Mouse (Mus musculus): ENCODE results near the gene Sox21. TPM values are rescaled to one million over a fixed set of nuclear protein-coding genes. Genes with fewer than 3 reads are reported as not detected.

Gene Sox21
- total and polyA plus RNA-seq, 2 experiments from 2014 or later, result 4.3 to 14.2 TPM

- WGBS, result 8% methylated on average over 5 of the region's 5 CpGs
- H3K4me3 ChIP-seq (ENCODE audit: low read depth, low read length), result no peak overlapping the region
- no peaks in the 10 kb centered on the region; the same call in 1 of the 2 replicates for H3K27me3 ChIP-seq (ENCODE audit: insufficient read depth, low read length)
- no peak overlapping the region for H3K27ac ChIP-seq (ENCODE audit: low read depth, low read length)
- no peaks in the 10 kb centered on the region for H3K9me3 ChIP-seq (ENCODE audit: low read length)
- H3K4me2 ChIP-seq (ENCODE audit: low read depth), result no peak overlapping the region
- peak; percentile 54 for TF ChIP-seq CTCF (IDR thresholded peaks at IDR 0.05; ENCODE audit: low read depth)
- H3K36me3 ChIP-seq (ENCODE audit: insufficient read depth), result no peaks in the 10 kb centered on the region
- ATAC-seq (peak; percentile 56; the same call in 1 of the 2 replicates), DNase-seq (peak; percentile 59)
- H3K9ac ChIP-seq, result no peak overlapping the region
- no peaks in the 10 kb centered on the region for H3K4me1 ChIP-seq (ENCODE audit: insufficient read depth)
These were observed 27.2 kb downstream of the Sox21 start for GRCm38 (mm10) chr14:118209642-118210041.

- DNase-seq (peak; percentile 12), ATAC-seq (no peak)
- Histone ChIP-seq H3K9me3 (ENCODE audit: low read length) (no peaks in the 10 kb centered on the region), H3K4me1 (ENCODE audit: insufficient read depth) (no peaks in the 10 kb centered on the region), H3K4me3 (ENCODE audit: low read depth, low read length) (no peak overlapping the region), H3K4me2 (ENCODE audit: low read depth) (no peak overlapping the region), H3K36me3 (ENCODE audit: insufficient read depth) (no peaks in the 10 kb centered on the region), H3K27me3 (ENCODE audit: insufficient read depth, low read length) (no peaks in the 10 kb centered on the region; the same call in 1 of the 2 replicates), H3K27ac (ENCODE audit: low read depth, low read length) (no peak overlapping the region), H3K9ac (no peak overlapping the region)
- 87% methylated on average over 3 of the region's 3 CpGs for WGBS
- peak; percentile 29; the same call in 1 of the 2 replicates for TF ChIP-seq CTCF (IDR thresholded peaks at IDR 0.05; ENCODE audit: low read depth)
These were observed 29.5 kb downstream of the Sox21 start for GRCm38 (mm10) chr14:118207347-118207746.

- no peak overlapping the region for H3K9ac ChIP-seq
- no peaks in the 10 kb centered on the region for H3K27me3 ChIP-seq (ENCODE audit: insufficient read depth, low read length)
- ATAC-seq (no peak), DNase-seq (no peak)
- H3K9me3 ChIP-seq (ENCODE audit: low read length), result no peaks in the 10 kb centered on the region
- TF ChIP-seq CTCF (IDR thresholded peaks at IDR 0.05; ENCODE audit: low read depth), result peak; percentile 16; the same call in 1 of the 2 replicates
- no peaks in the 10 kb centered on the region for H3K36me3 ChIP-seq (ENCODE audit: insufficient read depth)
- 83% methylated on average over 7 of the region's 7 CpGs for WGBS
- H3K4me3 ChIP-seq (ENCODE audit: low read depth, low read length), result no peak overlapping the region
- no peak overlapping the region for H3K27ac ChIP-seq (ENCODE audit: low read depth, low read length)
- H3K4me2 ChIP-seq (ENCODE audit: low read depth), result no peak overlapping the region
- H3K4me1 ChIP-seq (ENCODE audit: insufficient read depth), result no peaks in the 10 kb centered on the region
These were observed 33.8 kb downstream of the Sox21 start for GRCm38 (mm10) chr14:118203031-118203430.

GRCm38 (mm10) chr14:118202006-118202405 lies 34.8 kb downstream of the Sox21 start:
- WGBS, result 92% methylated on average over 5 of the region's 5 CpGs
- H3K4me2 ChIP-seq (ENCODE audit: low read depth), result no peak overlapping the region
- H3K4me3 ChIP-seq (ENCODE audit: low read depth, low read length), result no peak overlapping the region
- no peaks in the 10 kb centered on the region for H3K36me3 ChIP-seq (ENCODE audit: insufficient read depth)
- TF ChIP-seq CTCF (IDR thresholded peaks at IDR 0.05; ENCODE audit: low read depth), result no peak
- H3K27me3 ChIP-seq (ENCODE audit: insufficient read depth, low read length), result no peaks in the 10 kb centered on the region; the same call in 1 of the 2 replicates
- ATAC-seq, result no peak
- no peaks in the 10 kb centered on the region for H3K9me3 ChIP-seq (ENCODE audit: low read length)
- no peak overlapping the region for H3K27ac ChIP-seq (ENCODE audit: low read depth, low read length)
- H3K9ac ChIP-seq, result no peak overlapping the region
- no peaks in the 10 kb centered on the region for H3K4me1 ChIP-seq (ENCODE audit: insufficient read depth)
- no peak for DNase-seq

GRCm38 (mm10) chr14:118200731-118201130 lies 36.1 kb downstream of the Sox21 start:
- no peak for TF ChIP-seq CTCF (IDR thresholded peaks at IDR 0.05; ENCODE audit: low read depth)
- no peaks in the 10 kb centered on the region for H3K36me3 ChIP-seq (ENCODE audit: insufficient read depth)
- H3K4me1 ChIP-seq (ENCODE audit: insufficient read depth), result no peaks in the 10 kb centered on the region
- WGBS, result 91% methylated on average over 3 of the region's 3 CpGs
- no peak overlapping the region for H3K27ac ChIP-seq (ENCODE audit: low read depth, low read length)
- H3K27me3 ChIP-seq (ENCODE audit: insufficient read depth, low read length), result no peaks in the 10 kb centered on the region; the same call in 1 of the 2 replicates
- H3K4me3 ChIP-seq (ENCODE audit: low read depth, low read length), result no peak overlapping the region
- H3K9ac ChIP-seq, result no peak overlapping the region
- ATAC-seq (no peak), DNase-seq (no peak)
- H3K4me2 ChIP-seq (ENCODE audit: low read depth), result no peak overlapping the region
- no peaks in the 10 kb centered on the region for H3K9me3 ChIP-seq (ENCODE audit: low read length)

GRCm38 (mm10) chr14:118197063-118197462 lies 39.8 kb downstream of the Sox21 start:
- no peak overlapping the region for H3K27ac ChIP-seq (ENCODE audit: low read depth, low read length)
- 0 out of 2 replicates have a peak, but pooled peaks cover 6% of the 10 kb centered on the region for H3K4me1 ChIP-seq (ENCODE audit: insufficient read depth)
- DNase-seq, result no peak
- peaks cover 9% of the 10 kb centered on the region for H3K27me3 ChIP-seq (ENCODE audit: insufficient read depth, low read length)
- no peak overlapping the region for H3K4me2 ChIP-seq (ENCODE audit: low read depth)
- no peak for ATAC-seq
- no peaks in the 10 kb centered on the region for H3K9me3 ChIP-seq (ENCODE audit: low read length)
- H3K4me3 ChIP-seq (ENCODE audit: low read depth, low read length), result no peak overlapping the region
- no peaks in the 10 kb centered on the region for H3K36me3 ChIP-seq (ENCODE audit: insufficient read depth)
- WGBS, result 71% methylated on average over 12 of the region's 12 CpGs
- no peak overlapping the region for H3K9ac ChIP-seq
- TF ChIP-seq CTCF (IDR thresholded peaks at IDR 0.05; ENCODE audit: low read depth), result no peak

- Histone ChIP-seq H3K9ac (no peak overlapping the region), H3K4me1 (ENCODE audit: insufficient read depth) (0 out of 2 replicates have a peak, but pooled peaks cover 6% of the 10 kb centered on the region), H3K27me3 (ENCODE audit: insufficient read depth, low read length) (peaks cover 9% of the 10 kb centered on the region), H3K36me3 (ENCODE audit: insufficient read depth) (no peaks in the 10 kb centered on the region), H3K27ac (ENCODE audit: low read depth, low read length) (no peak overlapping the region), H3K9me3 (ENCODE audit: low read length) (no peaks in the 10 kb centered on the region), H3K4me2 (ENCODE audit: low read depth) (peak overlapping the region; percentile 28; the same call in 1 of the 2 replicates), H3K4me3 (ENCODE audit: low read depth, low read length) (no peak overlapping the region)
- DNase-seq, result peak; percentile 46
- TF ChIP-seq CTCF (IDR thresholded peaks at IDR 0.05; ENCODE audit: low read depth), result no peak
- peak; percentile 20; the same call in 1 of the 2 replicates for ATAC-seq
- 40% methylated on average over 13 of the region's 13 CpGs for WGBS
These were observed 42.5 kb downstream of the Sox21 start for GRCm38 (mm10) chr14:118194219-118194914.

All from forebrain, postnatal 0 days (tissue).